Mouse (Mus musculus) G1E (cell line): Measurements from ENCODE around the gene Gm45713.

Experiments used
- CTCF ChIP-seq: IDR thresholded peaks from 2 replicates; pipeline ENCODE4 v1.5.1; 2012; ENCODE audit warnings: low read depth, low read length, inconsistent platforms, mixed read lengths
- GATA2 ChIP-seq: IDR thresholded peaks from 2 replicates; pipeline ENCODE4 v1.6.1; 2012; ENCODE audit warnings: low read depth, low read length, inconsistent platforms, borderline replicate concordance
- POLR2AphosphoS5 ChIP-seq: IDR thresholded peaks from 2 replicates; pipeline ENCODE4 v1.6.1; 2012; ENCODE audit warnings: low read depth, low read length, inconsistent platforms; ENCODE audit not compliant: insufficient replicate concordance
- TAL1 ChIP-seq: conservative IDR thresholded peaks from 2 replicates; pipeline ENCODE4 v1.6.1; 2012; ENCODE audit warnings: low read depth, low read length, inconsistent platforms, mixed read lengths

DNA sequence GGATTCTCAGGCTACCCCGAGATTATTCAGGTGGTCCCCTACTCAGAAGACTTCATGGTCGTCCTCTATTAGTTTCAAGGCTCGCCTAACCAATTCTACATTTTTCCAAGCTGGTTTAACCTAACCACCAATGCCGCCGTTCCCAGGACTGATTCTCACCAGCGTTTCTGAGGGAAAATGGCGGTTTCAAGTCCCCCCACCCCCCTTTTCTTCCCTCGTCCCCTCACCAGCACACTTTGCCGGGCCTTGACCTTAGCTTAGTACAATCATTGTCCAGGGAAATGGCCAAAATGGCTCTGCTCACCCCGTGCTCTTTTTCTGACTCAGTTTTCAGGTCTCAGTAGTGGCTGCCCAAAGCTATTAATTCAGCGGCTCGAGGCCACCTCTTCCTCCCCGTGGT, 39.4 kb upstream of the Gm45713 start:
- no peak for TF ChIP-seq CTCF
- no peak for TF ChIP-seq TAL1
- no peak for TF ChIP-seq POLR2AphosphoS5
- TF ChIP-seq GATA2: no peak
